Mouse (Mus musculus) adrenal gland, adult 8-10 months (tissue): ENCODE measurements around the gene Plekha5. TPM values are rescaled to one million over a fixed set of nuclear protein-coding genes. Genes with fewer than 3 reads are reported as not detected.

Experiments used
- DNase-seq: peaks from one replicate; pipeline ENCODE4 v3.0.0; 2022
- total RNA-seq, 4 experiments: library from RNA; stranded (reverse); gene quantifications; 2 replicates each; pipeline ENCODE4 v1.2.4; 2022

Plekha5 gene
- total RNA-seq, 4 experiments from 2014 or later, result 31.4 to 39.2 (median 34.6) TPM

GRCm38 (mm10) chr6:140533606-140534005, 109.8 kb downstream of the Plekha5 start:
- DNase-seq, result no peak

- DNase-seq, result peak; percentile 40
These were observed 111.7 kb downstream of the Plekha5 start for GRCm38 (mm10) chr6:140535504-140535903.

- no peak for DNase-seq
These were observed 118.1 kb downstream of the Plekha5 start for GRCm38 (mm10) chr6:140541919-140542318.

GRCm38 (mm10) chr6:140543005-140543794, 119.3 kb downstream of the Plekha5 start:
- no peak for DNase-seq

GRCm38 (mm10) chr6:140546095-140546494, 122.2 kb downstream of the Plekha5 start:
- no peak for DNase-seq

- DNase-seq, result no peak
These were observed 122.9 kb downstream of the Plekha5 start for GRCm38 (mm10) chr6:140546648-140547201.

GRCm38 (mm10) chr6:140547203-140547944, 123.5 kb downstream of the Plekha5 start:
- DNase-seq, result no peak

- DNase-seq, result no peak
These were observed 124.4 kb downstream of the Plekha5 start for GRCm38 (mm10) chr6:140548082-140548769.

GRCm38 (mm10) chr6:140550741-140551140, 126.9 kb downstream of the Plekha5 start:
- no peak for DNase-seq

- no peak for DNase-seq
These were observed 130.4 kb downstream of the Plekha5 start for GRCm38 (mm10) chr6:140554261-140554660.

GRCm38 (mm10) chr6:140559411-140559810, 135.6 kb downstream of the Plekha5 start:
- DNase-seq, result no peak

- no peak for DNase-seq
These were observed 137.5 kb downstream of the Plekha5 start for GRCm38 (mm10) chr6:140561151-140561916.

- DNase-seq, result peak; percentile 56
These were observed 138.2 kb downstream of the Plekha5 start for GRCm38 (mm10) chr6:140561917-140562590.

- no peak for DNase-seq
These were observed 143.3 kb downstream of the Plekha5 start for GRCm38 (mm10) chr6:140567199-140567598.

GRCm38 (mm10) chr6:140567897-140568296, 144.0 kb downstream of the Plekha5 start:
- DNase-seq, result no peak

- peak; percentile 47 for DNase-seq
These were observed 146.3 kb downstream of the Plekha5 start for GRCm38 (mm10) chr6:140570152-140570551.

GRCm38 (mm10) chr6:140574943-140575342, 151.1 kb downstream of the Plekha5 start:
- no peak for DNase-seq

- no peak for DNase-seq
These were observed 152.3 kb downstream of the Plekha5 start for GRCm38 (mm10) chr6:140576133-140576532.

GRCm38 (mm10) chr6:140576961-140577821, 153.3 kb downstream of the Plekha5 start:
- no peak for DNase-seq

- no peak for DNase-seq
These were observed 153.9 kb downstream of the Plekha5 start for GRCm38 (mm10) chr6:140577822-140578170.
